Mouse (Mus musculus) heart, adult 9 months (tissue): ENCODE results near the gene Csf1.

Experiments
- DNase-seq, 2 experiments: peaks; one replicate each; pipeline ENCODE4 v3.0.0; 2022; ENCODE audit warnings: low spot score in 2 of 2

Csf1 gene

DNA sequence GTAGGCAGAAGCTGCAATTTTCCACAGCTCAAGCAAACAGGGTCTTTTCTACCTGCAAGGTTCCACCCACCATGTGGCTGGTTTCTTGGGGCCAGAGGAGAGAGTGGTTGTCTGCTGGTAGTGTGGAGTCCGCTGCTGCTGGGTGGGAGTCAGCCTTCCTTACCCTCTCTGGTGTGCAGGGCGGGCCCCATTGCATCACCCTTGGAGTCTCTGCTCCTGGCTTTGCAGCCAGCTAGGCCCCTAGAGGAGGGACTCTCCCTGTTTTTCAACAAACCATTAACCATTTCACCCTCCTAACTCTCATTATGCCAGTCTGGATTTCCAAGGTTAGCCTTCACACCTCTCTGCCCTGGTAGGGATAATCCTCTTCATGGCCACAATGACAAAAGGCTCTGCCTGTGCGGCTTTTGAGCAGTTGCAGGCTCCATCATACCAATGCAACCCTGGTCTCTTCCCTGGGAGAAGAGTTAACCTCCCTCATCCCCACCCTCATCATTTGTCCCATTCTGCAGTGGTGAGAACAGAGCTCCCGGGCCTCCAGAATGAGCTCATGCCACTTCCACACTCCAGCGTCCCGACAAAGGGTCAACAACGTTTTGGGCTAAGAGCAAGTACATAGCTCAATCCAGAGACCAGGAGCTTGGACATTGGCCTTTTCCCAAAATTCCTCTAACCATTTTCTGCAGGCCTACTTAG, 56.4 kb downstream of the Csf1 start:
- DNase-seq: peak; percentile 66 to 79

DNA sequence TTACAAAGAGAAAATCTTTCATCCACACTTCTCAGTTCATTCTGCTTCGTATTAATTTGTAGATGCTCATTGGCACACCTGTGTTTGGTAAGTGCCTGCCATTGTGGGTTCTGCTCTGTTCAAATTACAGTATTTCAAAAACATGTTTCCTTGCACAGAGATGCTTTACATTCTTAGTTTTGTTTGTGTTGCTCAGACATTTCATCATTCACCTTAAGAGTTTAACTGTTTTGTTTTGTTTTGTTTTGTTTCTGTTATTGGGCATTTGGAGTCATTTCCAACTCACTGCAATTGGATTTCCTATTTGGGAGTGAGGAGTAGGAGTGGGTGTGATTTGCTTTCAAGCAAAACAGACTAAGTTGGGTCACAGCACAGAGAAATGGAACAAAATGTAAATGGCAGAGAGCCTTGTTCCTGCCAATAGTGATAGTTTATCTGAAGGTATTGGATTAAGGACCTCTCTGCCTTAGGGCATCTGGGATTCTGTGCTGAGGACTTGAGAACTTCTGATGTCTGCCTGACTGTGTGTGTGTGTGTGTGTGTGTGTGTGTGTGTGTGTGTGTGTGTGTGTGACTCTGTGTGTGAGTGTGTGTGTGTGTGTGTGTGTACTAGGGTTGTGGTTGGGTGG, 58.4 kb downstream of the Csf1 start:
- DNase-seq: no peak

DNA sequence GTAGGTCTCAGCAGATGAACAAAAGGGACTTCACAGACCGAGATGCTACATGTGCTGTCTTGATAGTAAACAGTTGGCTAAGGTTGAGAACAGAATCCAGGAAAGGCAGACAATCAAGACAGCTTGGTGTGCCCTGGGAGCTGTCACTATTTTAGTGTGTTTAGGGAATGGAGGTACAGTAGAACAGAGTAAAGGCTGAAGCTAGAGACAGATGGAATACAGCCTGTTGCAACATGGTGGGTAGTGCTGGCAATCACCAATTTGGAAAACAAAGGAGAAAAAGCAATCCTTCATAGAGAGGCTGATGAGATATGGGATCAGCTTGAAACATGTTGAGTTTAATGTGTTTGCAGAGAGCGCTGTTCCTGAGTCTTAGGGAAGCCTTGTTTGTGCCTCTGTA, 59.6 kb downstream of the Csf1 start:
- DNase-seq: no peak

- no peak for DNase-seq
Observed at GRCm38 (mm10) chr3:107696910-107697309, 63.4 kb downstream of the Csf1 start.

GRCm38 (mm10) chr3:107695948-107696881, 64.1 kb downstream of the Csf1 start, which contains the start of gene Ahcyl1:
Ahcyl1 (minus strand) TSS chr3:107696560.
- DNase-seq: peak; percentile 97 to 99

DNA sequence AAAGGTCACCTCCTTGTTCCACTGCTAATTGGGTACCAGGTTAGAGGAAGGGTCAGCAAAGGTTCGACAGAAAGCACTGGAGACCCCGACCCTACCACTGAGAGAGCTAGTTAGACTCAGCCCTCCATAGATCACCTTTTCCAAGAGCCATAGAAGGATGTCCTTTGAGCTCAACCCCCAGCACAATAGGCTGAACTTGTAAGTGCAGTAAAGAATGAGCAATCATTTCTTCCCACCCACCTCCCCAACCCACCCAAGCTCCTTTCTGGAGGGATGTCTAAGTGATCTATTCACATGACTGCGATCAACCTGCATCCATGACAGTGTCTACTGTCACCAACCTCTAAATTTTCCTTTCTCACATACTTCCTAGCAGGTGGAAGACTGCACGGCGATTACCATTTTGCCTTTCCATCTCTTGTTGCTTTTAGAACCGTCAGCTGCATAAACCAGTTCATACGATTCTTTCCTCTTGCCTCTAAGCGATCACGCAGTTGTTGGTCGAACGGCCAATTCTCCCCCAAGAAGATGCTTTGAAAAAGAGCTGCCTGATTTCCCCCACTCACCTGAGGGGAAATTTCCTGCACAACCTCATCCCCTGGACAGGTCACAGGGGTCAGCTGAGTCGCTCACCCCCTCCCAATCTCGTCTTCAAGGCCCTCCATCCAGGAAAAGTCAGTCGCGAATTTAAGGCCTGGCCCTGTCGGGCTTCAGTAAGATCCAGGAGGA, 64.9 kb downstream of the Csf1 start:
- DNase-seq: no peak

- no peak for DNase-seq
Observed at GRCm38 (mm10) chr3:107694256-107694900, 65.9 kb downstream of the Csf1 start.
